Mouse (Mus musculus) hindbrain, embryonic 12.5 days (tissue): ENCODE results near the gene Spp2. TPM values are rescaled to one million over a fixed set of nuclear protein-coding genes. Genes with fewer than 3 reads are reported as not detected.

Experiments used
- ATAC-seq: fragments of 200-750 bp; cut with Nextera tagmentation; 2 replicates; pipeline ENCODE4 v1.8.0; 2017; ENCODE audit warnings: moderate TSS enrichment; ENCODE audit not compliant: low FRiP score
- H3K27ac ChIP-seq: fragments of 300-500 bp; sonication (generic); 2 replicates; pipeline ENCODE4 v1.5.1; 2016; ENCODE audit warnings: mild to moderate bottlenecking
- H3K27me3 ChIP-seq: fragments of 300-500 bp; sonication (generic); 2 replicates; pipeline ENCODE4 v1.6.1; 2016; ENCODE audit warnings: mild to moderate bottlenecking
- H3K36me3 ChIP-seq: fragments of 300-500 bp; sonication (generic); 2 replicates; pipeline ENCODE4 v1.6.1; 2016; ENCODE audit warnings: mild to moderate bottlenecking
- H3K4me1 ChIP-seq: fragments of 300-500 bp; sonication (generic); 2 replicates; pipeline ENCODE4 v1.6.1; 2016
- H3K4me2 ChIP-seq: fragments of 300-500 bp; sonication (generic); replicated peaks from 2 replicates; pipeline ENCODE4 v1.6.1; 2016; ENCODE audit warnings: mild to moderate bottlenecking
- H3K4me3 ChIP-seq: fragments of 300-500 bp; sonication (generic); 2 replicates; pipeline ENCODE4 v1.5.1; 2016; ENCODE audit warnings: mild to moderate bottlenecking
- H3K9ac ChIP-seq: fragments of 300-500 bp; sonication (generic); 2 replicates; pipeline ENCODE4 v1.6.1; 2016; ENCODE audit warnings: mild to moderate bottlenecking, moderate library complexity
- H3K9me3 ChIP-seq: fragments of 300-500 bp; sonication (generic); replicated peaks from 2 replicates; pipeline ENCODE4 v1.6.1; 2016; ENCODE audit warnings: mild to moderate bottlenecking
- WGBS: fragments of 180-500 bp; shearing (Covaris S2); methylation state at CpG from one replicate; pipeline ENCODE4 v1.1.7; 2016; 5-methylcytosine and 5-hydroxymethylcytosine counted together
- polyA plus RNA-seq: library from polyadenylated mRNA; unstranded; fragments of >200 nt; fragmentation: Nextera tagmentation; extraction: Ambion mirVana; gene quantifications from 2 replicates; pipeline ENCODE4 v1.2.1, GENCODE M21; 2016

Gene Spp2
- not detected in 2 replicates for polyA plus RNA-seq

GRCm38 (mm10) chr1:88406807-88407198 is at the start of gene Spp2:
TSS of gene Spp2 (plus strand) at chr1:88406961.
- no peaks in the 10 kb centered on the region for H3K27me3 ChIP-seq
- H3K4me1 ChIP-seq, result peaks cover 12% of the 10 kb centered on the region
- no peak within 1 kb of the TSS for H3K4me3 ChIP-seq
- ATAC-seq, result no peak
- no peaks in the 10 kb centered on the region for H3K9me3 ChIP-seq
- H3K9ac ChIP-seq, result no peak within 1 kb of the TSS
- H3K36me3 ChIP-seq, result no peaks in the 10 kb centered on the region
- H3K27ac ChIP-seq, result no peak within 1 kb of the TSS
- WGBS, result 68% methylated on average over 5 of the region's 5 CpGs
- H3K4me2 ChIP-seq, result no peak within 1 kb of the TSS

GRCm38 (mm10) chr1:88357458-88358090 is 49.2 kb upstream of the Spp2 start:
- H3K9ac ChIP-seq, result no peak overlapping the region
- H3K27ac ChIP-seq, result no peak overlapping the region
- peaks cover 8% of the 10 kb centered on the region for H3K4me1 ChIP-seq
- no peaks in the 10 kb centered on the region for H3K27me3 ChIP-seq
- ATAC-seq, result peak; percentile 72
- no peak overlapping the region for H3K4me3 ChIP-seq
- H3K36me3 ChIP-seq, result no peaks in the 10 kb centered on the region
- WGBS, result 57% methylated on average over 6 of the region's 6 CpGs
- H3K9me3 ChIP-seq, result no peaks in the 10 kb centered on the region
- no peak overlapping the region for H3K4me2 ChIP-seq

- 78% methylated on average over 7 of the region's 7 CpGs for WGBS
- no peak for ATAC-seq
Measured at GRCm38 (mm10) chr1:88358102-88358654, 48.6 kb upstream of the Spp2 start.

GRCm38 (mm10) chr1:88361085-88361484 is 45.7 kb upstream of the Spp2 start:
- Histone ChIP-seq H3K9ac (no peak overlapping the region), H3K27ac (no peak overlapping the region), H3K4me2 (no peak overlapping the region), H3K36me3 (no peaks in the 10 kb centered on the region), H3K9me3 (no peaks in the 10 kb centered on the region), H3K4me1 (no peaks in the 10 kb centered on the region), H3K27me3 (no peaks in the 10 kb centered on the region), H3K4me3 (no peak overlapping the region)
- WGBS, result 61% methylated on average over 4 of the region's 4 CpGs
- ATAC-seq, result no peak

More at GRCm38 (mm10) chr1:88358102-88358654, 48.6 kb upstream of the Spp2 start:
- Histone ChIP-seq H3K27ac (no peak overlapping the region), H3K27me3 (no peaks in the 10 kb centered on the region), H3K36me3 (no peaks in the 10 kb centered on the region), H3K4me3 (no peak overlapping the region), H3K9me3 (no peaks in the 10 kb centered on the region), H3K9ac (no peak overlapping the region), H3K4me1 (peaks cover 2% of the 10 kb centered on the region; the same call in 1 of the 2 replicates), H3K4me2 (no peak overlapping the region)

- Histone ChIP-seq H3K36me3 (no peaks in the 10 kb centered on the region), H3K27me3 (no peaks in the 10 kb centered on the region), H3K4me1 (no peaks in the 10 kb centered on the region), H3K4me2 (no peak overlapping the region), H3K4me3 (no peak overlapping the region), H3K27ac (no peak overlapping the region), H3K9ac (no peak overlapping the region), H3K9me3 (no peaks in the 10 kb centered on the region)
- WGBS, result 82% methylated on average over 11 of the region's 11 CpGs
- ATAC-seq, result no peak
Measured at GRCm38 (mm10) chr1:88366881-88367644, 39.7 kb upstream of the Spp2 start.

- ATAC-seq, result no peak
- H3K9ac ChIP-seq, result no peak overlapping the region
- no peaks in the 10 kb centered on the region for H3K27me3 ChIP-seq
- no peaks in the 10 kb centered on the region for H3K4me1 ChIP-seq
- no peaks in the 10 kb centered on the region for H3K36me3 ChIP-seq
- WGBS, result 90% methylated on average over 1 of the region's 1 CpGs
- no peak overlapping the region for H3K4me2 ChIP-seq
- H3K27ac ChIP-seq, result no peak overlapping the region
- H3K4me3 ChIP-seq, result no peak overlapping the region
- H3K9me3 ChIP-seq, result 0 out of 2 replicates have a peak, but pooled peaks cover 4% of the 10 kb centered on the region
Measured at GRCm38 (mm10) chr1:88378446-88378845, 28.3 kb upstream of the Spp2 start.

- H3K9ac ChIP-seq, result no peak overlapping the region
- no peaks in the 10 kb centered on the region for H3K36me3 ChIP-seq
- H3K4me3 ChIP-seq, result no peak overlapping the region
- 72% methylated on average over 4 of the region's 4 CpGs for WGBS
- H3K9me3 ChIP-seq, result no peaks in the 10 kb centered on the region
- H3K27ac ChIP-seq, result no peak overlapping the region
- H3K4me1 ChIP-seq, result no peaks in the 10 kb centered on the region
- H3K27me3 ChIP-seq, result no peaks in the 10 kb centered on the region
- no peak overlapping the region for H3K4me2 ChIP-seq
- no peak for ATAC-seq
Measured at GRCm38 (mm10) chr1:88391632-88392031, 15.1 kb upstream of the Spp2 start.

GRCm38 (mm10) chr1:88393321-88393720 is 13.4 kb upstream of the Spp2 start:
- Histone ChIP-seq H3K4me1 (no peaks in the 10 kb centered on the region), H3K4me2 (no peak overlapping the region), H3K27ac (no peak overlapping the region), H3K4me3 (no peak overlapping the region), H3K9me3 (no peaks in the 10 kb centered on the region), H3K9ac (no peak overlapping the region), H3K27me3 (no peaks in the 10 kb centered on the region), H3K36me3 (no peaks in the 10 kb centered on the region)
- 87% methylated on average over 5 of the region's 5 CpGs for WGBS
- ATAC-seq, result no peak

GRCm38 (mm10) chr1:88403378-88403777 is 3.4 kb upstream of the Spp2 start:
- H3K36me3 ChIP-seq, result no peaks in the 10 kb centered on the region
- no peak overlapping the region for H3K4me3 ChIP-seq
- H3K9ac ChIP-seq, result no peak overlapping the region
- H3K4me2 ChIP-seq, result no peak overlapping the region
- H3K4me1 ChIP-seq, result peaks cover 12% of the 10 kb centered on the region
- no peaks in the 10 kb centered on the region for H3K27me3 ChIP-seq
- H3K9me3 ChIP-seq, result no peaks in the 10 kb centered on the region
- 86% methylated on average over 3 of the region's 3 CpGs for WGBS
- no peak overlapping the region for H3K27ac ChIP-seq
- ATAC-seq, result no peak

- no peaks in the 10 kb centered on the region for H3K9me3 ChIP-seq
- no peaks in the 10 kb centered on the region for H3K36me3 ChIP-seq
- WGBS, result 54% methylated on average over 12 of the region's 12 CpGs
- H3K4me1 ChIP-seq, result peaks cover 12% of the 10 kb centered on the region
- H3K4me2 ChIP-seq, result no peak overlapping the region
- ATAC-seq, result no peak
- no peak overlapping the region for H3K4me3 ChIP-seq
- no peak overlapping the region for H3K9ac ChIP-seq
- H3K27me3 ChIP-seq, result no peaks in the 10 kb centered on the region
- no peak overlapping the region for H3K27ac ChIP-seq
Measured at GRCm38 (mm10) chr1:88406078-88406806, 519 bp upstream of the Spp2 start.

GRCm38 (mm10) chr1:88408340-88408739 is 1.6 kb downstream of the Spp2 start:
- H3K4me2 ChIP-seq, result no peak overlapping the region
- H3K36me3 ChIP-seq, result no peaks in the 10 kb centered on the region
- no peak overlapping the region for H3K27ac ChIP-seq
- no peak overlapping the region for H3K9ac ChIP-seq
- no peak for ATAC-seq
- WGBS, result 85% methylated on average over 4 of the region's 4 CpGs
- H3K9me3 ChIP-seq, result no peaks in the 10 kb centered on the region
- peaks cover 12% of the 10 kb centered on the region for H3K4me1 ChIP-seq
- H3K27me3 ChIP-seq, result no peaks in the 10 kb centered on the region
- H3K4me3 ChIP-seq, result no peak overlapping the region

GRCm38 (mm10) chr1:88412013-88412412 is 5.3 kb downstream of the Spp2 start:
- no peaks in the 10 kb centered on the region for H3K36me3 ChIP-seq
- H3K4me2 ChIP-seq, result no peak overlapping the region
- H3K27me3 ChIP-seq, result no peaks in the 10 kb centered on the region
- no peak overlapping the region for H3K9ac ChIP-seq
- WGBS, result 66% methylated on average over 5 of the region's 5 CpGs
- H3K4me1 ChIP-seq, result no peaks in the 10 kb centered on the region; the same call in 1 of the 2 replicates
- H3K27ac ChIP-seq, result no peak overlapping the region
- ATAC-seq, result no peak
- no peak overlapping the region for H3K4me3 ChIP-seq
- H3K9me3 ChIP-seq, result no peaks in the 10 kb centered on the region
